Mouse (Mus musculus) CH12.LX (cell line): ENCODE results near the gene Hdac9. TPM values are rescaled to one million over a fixed set of nuclear protein-coding genes. Genes with fewer than 3 reads are reported as not detected.

ENCODE experiments used
- DNase-seq: peaks from one replicate; pipeline ENCODE4 v3.0.0-alpha.2; 2013; ENCODE audit errors: extremely low read depth
- H3K27ac ChIP-seq: 2 replicates; pipeline ENCODE4 v1.5.1; 2012; ENCODE audit warnings: low read depth, mild to moderate bottlenecking, control low read depth, moderate library complexity; ENCODE audit not compliant: insufficient read depth
- H3K27me3 ChIP-seq: replicated peaks from 2 replicates; pipeline ENCODE3; 2012; ENCODE audit warnings: inconsistent platforms
- H3K36me3 ChIP-seq, 2 experiments: replicated peaks in 1 of 2; 2 replicates each; pipeline versions ENCODE3 to v1.6.1; 2012; ENCODE audit warnings: inconsistent platforms in 1 of 2, low read length in 1 of 2, mild to moderate bottlenecking in 1 of 2, mixed read lengths in 1 of 2, moderate library complexity in 1 of 2; ENCODE audit not compliant: control insufficient read depth in 1 of 2, insufficient read depth in 1 of 2
- H3K4me1 ChIP-seq, 2 experiments: 2 replicates each; pipeline ENCODE4 v1.6.1; 2012; ENCODE audit warnings: inconsistent platforms in 1 of 2, moderate library complexity in 1 of 2; ENCODE audit not compliant: insufficient read depth in 2 of 2, control insufficient read depth in 1 of 2
- H3K4me2 ChIP-seq: 2 replicates; pipeline ENCODE4 v1.6.1; 2012; ENCODE audit warnings: low read depth, mild to moderate bottlenecking, control low read depth; ENCODE audit not compliant: poor library complexity, insufficient read depth, severe bottlenecking
- H3K4me3 ChIP-seq, 3 experiments: fragments of 150-350 bp in 1 of 3; sonication (generic) in 1 of 3; replicated peaks in 1 of 3; 2 replicates each; pipeline versions ENCODE3 to v1.5.1; 2011 to 2012; ENCODE audit warnings: low read depth in 2 of 3, low read length in 2 of 3, mild to moderate bottlenecking in 2 of 3, moderate library complexity in 2 of 3, control low read depth in 1 of 3, improper control_type of control experiment in 1 of 3, inconsistent platforms in 1 of 3, mixed read lengths in 1 of 3; ENCODE audit not compliant: poor library complexity in 1 of 3
- H3K79me2 ChIP-seq: replicated peaks from 2 replicates; pipeline ENCODE4 v1.6.1; 2012; ENCODE audit warnings: mild to moderate bottlenecking, moderate library complexity; ENCODE audit not compliant: control insufficient read depth, poor library complexity, insufficient read depth, severe bottlenecking; ENCODE audit errors: extremely low read depth
- H3K9ac ChIP-seq: 2 replicates; pipeline ENCODE4 v1.6.1; 2012; ENCODE audit warnings: low read depth, mild to moderate bottlenecking, control low read depth, moderate library complexity; ENCODE audit not compliant: insufficient read depth
- H3K9me3 ChIP-seq: replicated peaks from 2 replicates; pipeline ENCODE3; 2012; ENCODE audit warnings: low read length, inconsistent platforms, mixed read lengths
- CHD1 ChIP-seq: IDR thresholded peaks from 2 replicates; pipeline ENCODE4 v1.6.1; 2012; ENCODE audit warnings: low read depth, low read length, improper control_type of control experiment, inconsistent platforms
- CHD2 ChIP-seq: IDR thresholded peaks from 2 replicates; pipeline ENCODE4 v1.6.1; 2011; ENCODE audit warnings: low read length, improper control_type of control experiment
- CTCF ChIP-seq, 2 experiments: IDR thresholded peaks in 1 of 2; conservative IDR thresholded peaks in 1 of 2; 2 replicates each; pipeline ENCODE4 v1.5.1; 2011 to 2012; ENCODE audit warnings: low read depth in 2 of 2, low read length in 2 of 2, improper control_type of control experiment in 1 of 2, inconsistent platforms in 1 of 2, mild to moderate bottlenecking in 1 of 2, moderate library complexity in 1 of 2
- E2F4 ChIP-seq: IDR thresholded peaks from 2 replicates; pipeline ENCODE4 v1.6.1; 2011; ENCODE audit warnings: low read depth, low read length, improper control_type of control experiment; ENCODE audit not compliant: insufficient replicate concordance
- ELF1 ChIP-seq: IDR thresholded peaks from 2 replicates; pipeline ENCODE4 v1.6.1; 2014; ENCODE audit warnings: low read depth, mild to moderate bottlenecking, inconsistent platforms, low read length, improper control_type of control experiment
- GABPA ChIP-seq: IDR thresholded peaks from 2 replicates; pipeline ENCODE4 v1.6.1; 2012; ENCODE audit warnings: low read depth, low read length, improper control_type of control experiment, inconsistent platforms; ENCODE audit not compliant: insufficient replicate concordance
- KAT2A ChIP-seq: IDR thresholded peaks from 2 replicates; pipeline ENCODE4 v1.6.1; 2012; ENCODE audit warnings: low read length, improper control_type of control experiment, inconsistent platforms; ENCODE audit not compliant: insufficient replicate concordance
- MAFK ChIP-seq: IDR thresholded peaks from 2 replicates; pipeline ENCODE4 v1.6.1; 2011; ENCODE audit warnings: low read length, improper control_type of control experiment; ENCODE audit not compliant: insufficient replicate concordance
- MAZ ChIP-seq: IDR thresholded peaks from 2 replicates; pipeline ENCODE4 v1.6.1; 2012; ENCODE audit warnings: low read depth, mild to moderate bottlenecking, inconsistent platforms, low read length, improper control_type of control experiment, moderate library complexity
- RAD21 ChIP-seq: IDR thresholded peaks from 2 replicates; pipeline ENCODE4 v1.6.1; 2011; ENCODE audit warnings: low read depth, mild to moderate bottlenecking, low read length, improper control_type of control experiment, moderate library complexity
- SIN3A ChIP-seq: IDR thresholded peaks from 2 replicates; pipeline ENCODE4 v1.6.1; 2012; ENCODE audit warnings: low read length, improper control_type of control experiment, inconsistent platforms
- SMC3 ChIP-seq: IDR thresholded peaks from 2 replicates; pipeline ENCODE4 v1.6.1; 2011; ENCODE audit warnings: low read depth, low read length, improper control_type of control experiment
- USF1 ChIP-seq: IDR thresholded peaks from 2 replicates; pipeline ENCODE4 v1.6.1; 2014; ENCODE audit warnings: low read depth, mild to moderate bottlenecking, inconsistent platforms, low read length, improper control_type of control experiment
- USF2 ChIP-seq: conservative IDR thresholded peaks from 2 replicates; pipeline ENCODE4 v1.6.1; 2011; ENCODE audit warnings: low read depth, low read length, improper control_type of control experiment
- ZC3H11A ChIP-seq: IDR thresholded peaks from 2 replicates; pipeline ENCODE4 v1.6.1; 2012; ENCODE audit warnings: low read depth, mild to moderate bottlenecking, inconsistent platforms, low read length, improper control_type of control experiment
- ZMIZ1 ChIP-seq: IDR thresholded peaks from 2 replicates; pipeline ENCODE4 v1.6.1; 2012; ENCODE audit warnings: low read depth, mild to moderate bottlenecking, inconsistent platforms, low read length, improper control_type of control experiment
- ZNF384 ChIP-seq: IDR thresholded peaks from 2 replicates; pipeline ENCODE4 v1.6.1; 2012; ENCODE audit warnings: low read depth, low read length, improper control_type of control experiment, inconsistent platforms
- dilution Hi-C: fragments of 300-500 bp; cut with MboI; formaldehyde crosslinking; loops from 2 replicates; pipeline ENCODE4 v1.14.3; 2020; ENCODE audit warnings: low sequenced_read_pairs; ENCODE audit not compliant: extremely low pct_unique_long_range_greater_than_20kb, extremely low pct_ligation_motif_present
- in situ Hi-C: fragments of 300-500 bp; cut with MboI; formaldehyde crosslinking; loops from 3 replicates; pipeline ENCODE4 v1.14.3; 2019; ENCODE audit warnings: low sequenced_read_pairs, low pct_ligation_motif_present, low pct_unique_long_range_greater_than_20kb, mixed read lengths
- polyA plus RNA-seq: library from polyadenylated mRNA; unstranded; fragments of >175 nt; gene quantifications from 2 replicates; pipeline ENCODE4 v1.2.1, GENCODE M21; 2012; ENCODE audit warnings: low read depth; ENCODE audit not compliant: insufficient read length
- total RNA-seq, 2 experiments: library from RNA; depleted of rRNA; stranded (reverse); fragments of 300-350 nt in 1 of 2; fragments of >200 nt in 1 of 2; gene quantifications; 2 replicates each; pipeline ENCODE4 v1.2.3; 2012 to 2014

Gene Hdac9
- total and polyA plus RNA-seq, 3 experiments, result 0.04 to 0.38 (median 0.17) TPM

- no peaks in the 10 kb centered on the region for H3K27me3 ChIP-seq
- no peak overlapping the region for H3K4me3 ChIP-seq
- H3K4me1 ChIP-seq, result no peaks in the 10 kb centered on the region
- no peak overlapping the region for H3K27ac ChIP-seq
- dilution Hi-C loops (no loop called here), in situ Hi-C loops (loop anchor here (25.0 kb wide), 1 partner anchor 249 kb away; no protein-coding TSS in a partner anchor)
- H3K9ac ChIP-seq, result no peak overlapping the region
- H3K36me3 ChIP-seq, result no peaks in the 10 kb centered on the region
- no peak for TF ChIP-seq ZNF384
- TF ChIP-seq SMC3, result peak; percentile 78
- TF ChIP-seq E2F4, result no peak
- peak; percentile 38; the same call in 1 of the 2 replicates for TF ChIP-seq ZC3H11A
- no peak for TF ChIP-seq CHD1
- TF ChIP-seq CTCF (conservative IDR thresholded peaks at IDR 0.05 in 1 of 2, IDR thresholded peaks at IDR 0.05 in 1 of 2; ENCODE audit: low read depth in 2 of 2, low read length in 2 of 2), result peak in 1 of 2 experiments; percentile 66; a peak in 2 of 4 replicates
- TF ChIP-seq RAD21, result peak; percentile 68
- TF ChIP-seq USF1, result no peak
- no peak for TF ChIP-seq KAT2A
- peak; percentile 38 for DNase-seq
- H3K4me2 ChIP-seq, result no peak overlapping the region
- H3K79me2 ChIP-seq, result no peaks in the 10 kb centered on the region
- H3K9me3 ChIP-seq, result no peaks in the 10 kb centered on the region
These were observed 21.0 kb upstream of the Hdac9 start for GRCm38 (mm10) chr12:34937918-34938317.

GRCm38 (mm10) chr12:34908008-34908407 is 8.9 kb downstream of the Hdac9 start:
- Histone ChIP-seq H3K9ac (no peak overlapping the region), H3K4me2 (no peak overlapping the region), H3K27me3 (peaks cover 6% of the 10 kb centered on the region), H3K4me3 (no peak overlapping the region), H3K4me1 (no peaks in the 10 kb centered on the region), H3K79me2 (no peaks in the 10 kb centered on the region), H3K27ac (no peak overlapping the region), H3K9me3 (no peaks in the 10 kb centered on the region), H3K36me3 (no peaks in the 10 kb centered on the region)
- TF ChIP-seq CHD2 (no peak), SIN3A (no peak), ZMIZ1 (no peak), GABPA (no peak), USF2 (no peak), MAFK (peak; percentile 83), MAZ (no peak), ELF1 (no peak)
- in situ Hi-C loops (no loop called here), dilution Hi-C loops (no loop called here)
- no peak for DNase-seq
